Mouse (Mus musculus): ENCODE results near the gene Dlx5.

Dlx5 gene

DNA sequence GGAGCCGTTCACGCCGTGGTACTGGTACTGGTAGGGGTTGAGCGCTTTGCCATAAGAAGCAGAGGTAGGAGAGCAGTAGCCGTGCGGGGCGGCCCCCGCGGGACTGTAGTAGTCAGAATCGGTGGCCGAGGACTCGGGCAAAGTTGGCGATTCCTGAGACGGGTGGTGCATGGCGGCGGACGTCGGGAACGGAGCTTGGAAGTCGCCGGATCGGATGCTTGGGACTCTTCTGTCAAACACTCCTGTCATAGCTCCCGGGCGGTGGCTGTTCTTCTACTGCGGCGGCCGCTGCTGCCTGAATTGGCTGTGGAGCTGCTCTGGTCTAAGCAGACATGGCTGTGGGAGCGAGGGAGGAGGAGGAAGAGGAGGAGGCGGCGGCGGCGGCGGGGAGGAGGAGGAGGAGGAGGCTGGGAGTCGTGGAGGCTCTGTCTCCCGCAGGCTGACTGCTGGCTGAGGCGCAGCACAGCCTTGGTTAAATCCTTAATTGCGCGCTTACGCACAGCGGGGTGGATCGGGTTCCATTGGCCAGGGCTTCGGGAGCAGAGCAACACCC, at the start of gene Dlx5:
Gene Dlx5, minus strand, starts transcription at position 448 of the 553 bp plus-strand sequence.
- DNase-seq (ENCODE audit: low spot score) = peak; percentile 55

DNA sequence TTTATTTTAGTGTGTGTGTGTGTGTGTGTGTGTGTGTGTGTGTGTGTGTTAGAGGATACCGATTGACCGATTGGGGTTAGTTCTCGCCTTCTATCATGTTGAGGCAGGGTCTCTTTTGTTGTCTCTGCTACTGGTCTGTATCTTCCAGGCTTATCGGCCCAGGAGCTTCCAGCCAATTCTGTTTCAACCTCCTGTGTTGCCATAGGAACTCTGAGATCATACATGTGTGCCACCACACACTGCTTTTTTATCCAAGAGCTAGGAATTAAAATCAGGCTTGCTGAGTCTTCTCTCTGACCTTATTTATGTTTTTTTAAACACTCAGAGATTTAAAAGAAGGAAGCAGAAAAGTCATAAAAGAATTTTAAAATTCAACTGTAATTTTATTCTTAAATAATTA, 49.6 kb upstream of the Dlx5 start:
- no peak for DNase-seq (ENCODE audit: low spot score)

DNA sequence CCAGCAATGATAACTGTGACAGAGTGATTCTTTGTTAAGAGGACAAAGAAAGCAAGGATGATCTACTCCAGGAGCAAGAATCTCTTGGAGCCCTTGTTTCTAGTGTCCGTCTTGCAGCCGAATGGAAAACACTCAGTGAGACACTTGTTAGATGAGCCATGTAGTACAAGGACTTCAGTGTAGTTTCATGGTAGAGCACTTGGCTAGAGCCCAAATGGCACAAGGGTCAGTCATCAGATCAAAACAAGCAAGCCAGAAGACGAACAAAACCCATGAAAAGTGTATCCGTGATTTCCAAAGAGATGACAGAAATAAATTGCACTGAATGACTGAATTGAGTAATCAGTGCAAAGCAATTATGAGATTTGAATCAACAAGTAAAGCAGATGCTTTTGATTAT, 48.9 kb upstream of the Dlx5 start:
- DNase-seq (ENCODE audit: low spot score) = no peak

DNA sequence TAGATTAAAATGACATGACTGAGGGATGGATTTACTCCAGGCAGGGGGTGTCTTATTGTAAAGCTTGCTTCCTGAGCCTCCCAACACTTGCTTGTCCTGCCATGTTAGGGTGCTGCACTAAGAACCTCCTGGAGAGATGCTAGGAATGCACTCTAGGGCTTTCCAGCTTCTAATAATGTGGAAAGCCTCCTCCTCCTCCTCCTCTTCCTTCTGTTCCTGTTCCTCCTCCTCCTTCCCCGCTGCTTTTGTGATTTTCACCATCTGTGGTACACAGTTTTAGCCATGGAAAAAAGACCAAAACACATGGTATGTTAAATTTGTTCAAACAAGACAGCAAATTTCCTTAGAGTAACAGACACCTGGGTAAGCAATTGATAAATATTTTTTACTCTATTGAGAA, 43.4 kb upstream of the Dlx5 start:
- DNase-seq (ENCODE audit: low spot score) = no peak

DNA sequence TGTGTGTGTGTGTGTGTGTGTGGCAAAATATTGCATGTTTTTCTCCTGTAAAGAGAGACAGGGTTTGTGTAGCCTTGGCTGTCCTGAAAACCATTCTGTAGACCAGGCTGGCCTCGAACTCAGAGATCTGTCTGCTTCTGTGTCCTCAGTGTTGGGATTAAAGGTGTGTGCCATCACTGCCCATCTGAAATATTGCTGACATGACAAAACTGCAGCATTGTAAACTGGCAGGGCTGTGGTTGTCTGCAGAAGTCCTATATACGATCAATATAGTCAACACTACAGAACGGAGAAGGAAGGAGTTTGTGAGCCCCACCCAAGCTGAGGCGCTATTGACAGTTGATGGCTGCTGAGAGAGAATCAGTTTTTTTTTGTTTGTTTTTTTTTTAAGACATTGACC, 35.4 kb upstream of the Dlx5 start:
- DNase-seq (ENCODE audit: low spot score) = no peak

DNA sequence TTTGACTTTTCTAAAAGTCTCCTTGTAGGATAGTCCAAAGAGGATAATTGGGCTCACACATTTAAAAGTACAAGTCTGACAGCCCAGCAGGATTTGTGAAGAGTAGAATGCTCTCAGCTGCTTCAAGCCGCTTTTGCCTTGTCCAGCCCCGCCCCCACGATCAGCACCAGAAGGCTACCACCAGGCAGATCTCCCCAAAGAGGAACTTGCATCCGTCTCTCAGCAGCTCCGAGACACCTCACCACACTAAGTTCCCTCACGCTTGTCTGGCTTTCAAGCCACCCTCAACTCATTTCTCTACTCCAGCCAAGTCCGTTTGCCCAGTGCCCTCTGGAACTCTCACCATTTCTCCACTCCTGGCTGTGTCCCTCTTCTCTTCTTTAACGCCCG, 33.6 kb upstream of the Dlx5 start:
- DNase-seq (ENCODE audit: low spot score) = no peak

DNA sequence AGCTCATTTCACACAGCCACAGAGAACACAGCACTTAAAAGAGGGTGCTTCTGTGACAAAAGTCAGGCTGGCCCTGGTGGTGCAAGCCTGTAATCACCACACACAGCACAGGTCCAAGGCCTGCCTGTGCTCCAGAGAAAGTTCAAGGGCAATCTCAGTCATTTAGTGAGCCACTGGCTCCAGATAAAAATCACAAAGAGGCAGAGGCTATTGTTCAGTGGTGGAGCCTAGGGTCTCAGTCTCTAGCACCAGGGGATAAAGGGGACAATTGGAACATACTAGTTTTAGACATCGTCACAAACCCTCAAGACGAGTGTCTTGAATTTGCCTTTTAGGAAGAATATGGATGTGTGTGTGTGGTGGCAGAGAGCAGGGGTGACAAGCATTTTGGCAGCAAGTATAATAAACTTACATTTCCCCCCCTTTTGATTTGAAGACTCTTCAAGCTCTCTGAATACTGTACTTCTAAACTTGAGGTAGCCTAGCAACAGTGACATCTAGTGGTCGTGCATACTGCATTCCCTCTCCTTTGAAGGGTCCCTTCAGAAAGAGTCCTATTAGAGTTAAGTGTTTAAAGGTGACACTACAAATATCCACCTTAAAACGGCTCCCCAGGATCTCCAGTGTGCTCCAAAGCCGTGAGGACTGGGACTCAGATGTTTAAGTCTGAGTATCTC, 33.1 kb upstream of the Dlx5 start:
- peak; percentile 73 for DNase-seq (ENCODE audit: low spot score)

DNA sequence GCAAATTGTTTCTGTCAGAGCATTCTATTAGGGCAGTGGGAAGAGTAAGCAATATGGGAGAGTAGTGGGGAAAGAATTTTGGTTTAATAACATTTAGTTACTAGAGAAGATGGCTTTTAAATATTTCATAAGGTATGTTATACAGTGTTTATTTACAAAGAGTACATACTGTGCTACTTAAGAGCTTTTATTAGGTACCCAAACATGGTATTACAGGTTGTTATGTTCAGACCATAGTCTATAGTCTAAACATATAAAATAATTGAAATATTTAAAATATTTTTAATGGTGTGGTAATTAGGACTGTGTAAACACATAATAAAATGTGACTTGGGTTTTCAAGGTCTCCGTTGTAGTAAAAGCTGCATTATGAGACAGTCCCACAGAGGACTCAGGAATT, 32.4 kb upstream of the Dlx5 start:
- DNase-seq (ENCODE audit: low spot score) = no peak

DNA sequence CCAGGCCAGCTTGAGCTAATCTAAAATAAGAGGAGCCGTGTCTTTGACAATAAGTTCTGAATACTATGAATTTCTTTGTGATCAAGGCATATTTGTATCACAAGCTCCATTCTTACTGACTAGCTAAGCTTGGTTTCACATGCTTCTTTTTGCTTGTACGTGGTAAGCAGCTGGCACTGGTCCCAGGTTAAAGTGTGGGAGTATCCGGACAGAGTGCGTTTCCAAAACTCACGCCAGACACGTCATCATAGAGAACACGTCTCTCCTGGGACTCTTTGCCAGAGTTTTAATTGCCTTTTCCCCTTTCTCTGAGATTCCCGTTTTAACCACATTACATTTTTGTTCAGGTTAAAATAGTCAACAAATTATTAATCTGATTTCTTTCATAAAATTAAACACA, 27.7 kb upstream of the Dlx5 start:
- no peak for DNase-seq (ENCODE audit: low spot score)

DNA sequence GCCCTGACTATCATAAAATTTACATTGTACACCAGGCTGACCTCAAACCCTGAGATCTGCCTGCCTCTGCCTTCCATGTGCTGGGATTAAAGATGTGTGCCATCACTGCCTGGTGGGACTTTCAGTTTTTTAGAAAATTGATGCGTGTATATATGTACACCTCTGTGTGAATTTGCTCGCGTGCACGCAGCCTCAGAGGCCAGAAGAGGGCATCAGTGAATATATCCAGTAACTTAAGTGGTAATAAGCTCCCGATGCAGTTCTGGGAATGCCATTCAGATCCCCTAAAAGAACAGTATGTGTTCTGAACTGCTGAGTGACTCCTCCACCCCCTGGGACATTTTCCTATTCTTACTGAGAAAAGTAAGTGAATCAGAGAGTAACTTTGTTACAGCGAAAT, 8.2 kb upstream of the Dlx5 start:
- DNase-seq (ENCODE audit: low spot score) = no peak

DNA sequence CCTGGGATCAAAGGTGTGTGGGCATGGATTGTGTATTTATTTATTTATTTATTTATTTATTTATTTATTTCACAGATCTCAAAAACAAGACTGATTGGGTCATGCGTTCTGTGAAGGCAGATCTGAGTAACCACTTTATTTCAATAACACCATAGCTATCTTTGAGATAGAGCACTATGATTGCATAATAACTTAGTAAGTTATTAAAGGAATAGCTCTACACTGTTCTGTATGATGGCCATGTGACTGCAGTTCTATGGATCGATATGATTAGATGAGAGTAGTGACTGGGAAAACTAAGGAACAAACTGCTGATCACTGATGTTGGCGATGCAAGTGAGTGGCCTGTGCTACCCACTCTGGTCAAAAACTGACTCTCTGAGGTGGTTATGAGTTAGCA, 4.3 kb upstream of the Dlx5 start:
- DNase-seq (ENCODE audit: low spot score) = no peak

DNA sequence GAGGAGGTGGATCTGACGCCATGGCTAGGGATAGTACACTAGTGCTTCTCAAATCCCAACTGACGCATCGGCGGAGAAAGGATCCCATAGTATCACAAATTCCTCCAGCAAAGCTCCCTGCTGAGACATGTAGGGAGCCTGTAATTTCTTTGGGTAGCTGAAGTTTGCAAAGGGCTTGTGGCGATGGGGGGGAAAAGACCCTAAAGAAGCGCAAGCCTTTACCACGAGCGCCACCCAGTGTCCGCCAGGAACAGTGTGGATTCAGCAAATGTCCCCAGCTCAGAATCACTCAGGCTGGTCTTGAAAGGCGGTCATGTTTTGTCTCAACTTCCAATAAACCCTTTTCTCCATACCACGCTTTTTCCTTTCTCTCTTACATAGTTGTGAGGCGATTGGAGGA, 3.0 kb upstream of the Dlx5 start:
- DNase-seq (ENCODE audit: low spot score) = peak; percentile 90

DNA sequence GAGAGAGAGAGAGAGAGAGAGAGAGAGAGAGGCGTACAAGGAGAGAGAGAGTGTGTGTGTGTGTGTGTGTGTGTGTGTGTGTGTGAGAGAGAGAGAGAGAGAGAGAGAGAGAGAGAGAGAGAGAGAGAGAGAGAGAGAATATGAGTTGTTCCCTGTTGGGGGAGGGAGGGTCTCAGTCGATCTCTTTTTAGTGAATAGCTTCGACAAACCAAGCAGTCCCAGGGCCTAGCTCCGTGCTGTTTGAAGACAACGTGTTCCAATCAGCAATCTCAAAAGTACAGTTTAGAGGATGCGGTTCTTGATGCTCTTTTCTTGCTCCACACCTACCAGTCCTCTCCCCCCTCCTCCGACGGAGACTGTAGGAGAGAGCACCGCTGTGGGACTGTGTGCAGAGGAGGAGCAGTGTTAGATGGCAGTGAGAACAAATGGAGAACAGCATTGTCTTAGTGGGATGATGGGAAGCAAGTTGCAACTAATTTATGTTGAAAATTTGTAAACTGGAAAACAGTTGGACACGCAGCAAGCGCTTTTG, 447 bp upstream of the Dlx5 start:
- peak; percentile 25 for DNase-seq (ENCODE audit: low spot score)

DNA sequence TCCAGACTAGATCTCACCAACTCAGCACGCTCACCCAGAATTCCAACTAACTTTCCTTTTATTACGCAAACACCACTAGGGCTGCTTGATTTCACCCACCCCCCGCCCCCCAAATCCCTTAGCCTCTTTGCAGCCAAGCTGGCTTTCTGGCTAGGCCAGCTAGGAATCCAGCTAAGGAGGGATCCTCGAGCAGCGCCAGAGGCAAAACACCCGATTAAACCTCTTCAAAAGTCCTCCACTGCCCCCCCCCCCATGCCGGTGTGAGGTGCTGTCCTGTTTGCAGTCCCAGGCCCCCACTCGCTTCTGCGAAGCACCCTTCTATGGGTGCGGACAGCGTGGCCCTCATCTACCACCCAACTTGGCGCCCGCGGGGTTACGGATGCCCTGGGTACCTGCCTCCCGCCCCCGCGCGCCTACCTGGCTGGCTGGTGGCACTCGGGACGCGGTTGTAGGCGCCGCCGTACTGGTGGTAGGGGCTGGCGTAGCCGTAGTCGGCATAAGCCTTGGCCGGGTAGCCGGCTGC, 709 bp downstream of the Dlx5 start:
- peak; percentile 16 for DNase-seq (ENCODE audit: low spot score)

DNA sequence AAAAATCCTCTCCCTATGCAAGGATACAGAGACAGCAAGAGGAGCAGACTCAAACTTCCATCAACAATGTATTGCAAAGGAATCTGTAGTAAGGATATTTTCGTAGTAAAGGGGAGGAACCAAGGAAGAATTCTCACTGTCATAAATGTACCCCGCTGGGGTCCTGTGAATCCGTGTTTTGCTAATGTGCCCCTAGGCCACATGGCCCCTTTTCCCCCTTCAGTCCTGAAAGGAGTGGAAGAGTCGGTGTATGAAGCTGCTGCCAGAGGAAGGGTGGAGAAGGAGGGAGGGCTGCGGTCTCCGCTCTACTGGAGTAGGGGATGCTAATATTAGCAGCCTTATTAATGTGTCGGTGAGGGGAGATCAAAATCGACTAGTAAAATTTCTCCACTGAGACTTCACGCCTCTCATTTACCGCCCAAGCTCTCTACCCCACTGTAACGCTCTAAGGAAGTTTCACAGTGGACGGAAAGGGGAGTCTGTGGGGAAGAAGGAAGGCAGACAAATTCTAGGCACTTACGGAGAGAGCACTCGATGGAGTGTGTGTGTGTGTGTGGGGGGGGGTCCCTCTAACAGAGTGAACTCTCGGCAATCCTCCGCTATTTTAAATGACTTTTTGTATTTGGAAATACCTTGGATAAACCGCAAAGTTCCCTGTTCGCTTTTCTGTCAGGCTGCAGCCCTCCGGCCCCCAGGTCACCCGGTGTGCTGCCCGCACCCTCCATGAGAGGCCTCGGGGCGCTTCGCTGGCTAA, 1.3 kb downstream of the Dlx5 start:
- peak; percentile 41 for DNase-seq (ENCODE audit: low spot score)

DNA sequence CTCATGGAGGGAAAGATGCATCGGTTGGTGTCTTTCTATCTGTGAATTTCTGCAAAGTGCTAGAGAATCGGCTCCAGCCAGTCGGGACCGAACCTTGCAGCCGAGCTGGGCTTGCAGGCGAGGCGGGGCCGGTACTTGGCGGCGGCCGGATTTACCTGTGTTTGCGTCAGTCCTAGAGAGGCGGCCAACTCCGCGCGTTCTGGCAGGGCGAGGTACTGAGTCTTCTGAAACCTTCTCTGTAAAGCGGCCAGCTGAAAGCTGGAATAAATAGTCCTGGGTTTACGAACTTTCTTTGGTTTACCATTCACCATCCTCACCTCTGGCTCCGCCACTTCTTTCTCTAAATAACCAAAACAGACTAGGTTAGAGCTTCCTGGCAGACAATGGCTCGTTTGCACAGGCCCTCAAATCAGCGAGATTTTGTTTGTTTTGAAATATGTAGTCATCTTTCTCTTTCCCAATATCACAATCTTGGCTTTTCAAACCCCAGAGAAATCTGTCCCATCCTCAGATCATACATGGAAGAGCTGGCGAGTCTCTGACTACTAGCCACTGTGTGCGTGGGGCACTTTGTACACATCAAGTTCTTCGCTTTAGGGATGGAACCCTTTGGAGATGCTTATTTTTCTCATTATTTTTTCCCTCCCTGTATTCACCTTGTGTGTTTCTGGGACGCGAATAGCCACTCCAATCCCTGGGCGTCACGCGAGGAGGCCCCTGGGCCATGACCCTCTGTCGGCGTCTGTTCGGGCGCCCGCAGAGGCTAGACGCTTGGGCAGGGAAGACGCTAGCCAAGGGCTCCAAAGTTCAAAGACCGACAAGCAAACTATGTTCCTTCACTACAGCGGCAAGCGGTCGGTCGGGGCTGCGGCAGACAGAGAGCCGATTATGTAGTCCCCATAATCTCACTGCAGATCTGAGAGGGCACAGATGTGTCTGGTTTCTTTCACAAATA, 2.2 kb downstream of the Dlx5 start:
- peak; percentile 41 for DNase-seq (ENCODE audit: low spot score)

DNA sequence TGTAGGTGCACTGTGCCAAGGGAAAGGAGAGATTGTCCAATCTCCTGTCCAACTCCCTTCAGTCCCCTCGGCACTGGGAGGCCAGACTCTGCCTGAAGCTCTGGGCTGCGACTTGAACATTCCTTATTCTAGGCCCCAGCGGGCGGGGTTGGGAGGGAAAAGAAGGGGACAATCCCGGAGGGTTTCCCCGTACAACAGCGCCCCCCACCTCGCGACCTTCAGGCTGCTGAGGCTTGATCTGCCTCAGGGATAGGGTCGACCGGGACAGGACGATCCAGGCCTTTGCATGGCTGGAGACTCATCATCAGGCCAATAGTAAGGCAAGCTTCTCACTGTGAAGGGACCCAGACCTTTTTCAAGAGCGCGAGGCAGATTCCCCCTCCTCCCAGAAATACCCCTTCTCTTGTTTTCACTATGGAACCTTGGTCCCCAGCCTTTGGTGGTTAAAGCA, 3.0 kb downstream of the Dlx5 start:
- DNase-seq (ENCODE audit: low spot score) = peak; percentile 45

DNA sequence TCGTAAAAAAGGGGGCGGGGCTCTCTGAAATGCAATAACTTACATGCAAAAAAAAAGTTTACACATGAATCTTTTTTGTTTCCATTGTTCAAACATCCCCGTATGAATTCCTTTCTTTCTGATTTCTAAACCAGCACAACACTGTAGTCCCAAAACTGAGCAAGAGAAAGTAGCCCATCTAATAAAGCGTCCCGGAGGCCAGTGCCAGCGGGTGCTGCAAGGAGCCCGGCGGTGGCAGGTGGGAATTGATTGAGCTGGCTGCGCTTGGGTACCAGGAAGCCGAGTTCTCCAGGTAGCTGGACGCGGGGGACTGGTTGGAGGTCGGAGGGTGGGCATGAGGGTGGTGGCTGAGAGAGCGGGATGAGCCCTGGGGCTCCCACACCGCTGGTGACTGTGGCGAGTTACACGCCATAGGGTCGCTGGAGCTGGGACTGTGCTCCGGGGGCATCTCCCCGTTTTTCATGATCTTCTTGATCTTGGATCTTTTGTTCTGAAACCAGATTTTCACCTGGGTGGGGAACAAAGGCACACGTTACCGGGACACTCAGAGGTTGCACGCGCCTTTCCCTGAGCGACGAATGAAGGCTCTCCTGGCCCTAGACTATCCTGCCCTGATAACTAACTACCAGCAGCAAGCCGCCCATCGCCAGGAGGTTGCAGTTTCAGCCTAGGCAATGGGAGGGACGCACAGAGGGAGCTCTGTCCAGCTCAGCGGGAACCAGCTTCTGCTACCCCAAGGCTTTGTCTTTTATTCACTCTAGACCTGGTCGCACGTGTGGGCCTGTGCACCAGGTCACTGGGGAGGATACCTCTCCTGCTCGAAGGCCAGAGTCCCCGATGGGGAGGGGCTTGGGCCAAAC, 3.7 kb downstream of the Dlx5 start:
- DNase-seq (ENCODE audit: low spot score) = peak; percentile 28

DNA sequence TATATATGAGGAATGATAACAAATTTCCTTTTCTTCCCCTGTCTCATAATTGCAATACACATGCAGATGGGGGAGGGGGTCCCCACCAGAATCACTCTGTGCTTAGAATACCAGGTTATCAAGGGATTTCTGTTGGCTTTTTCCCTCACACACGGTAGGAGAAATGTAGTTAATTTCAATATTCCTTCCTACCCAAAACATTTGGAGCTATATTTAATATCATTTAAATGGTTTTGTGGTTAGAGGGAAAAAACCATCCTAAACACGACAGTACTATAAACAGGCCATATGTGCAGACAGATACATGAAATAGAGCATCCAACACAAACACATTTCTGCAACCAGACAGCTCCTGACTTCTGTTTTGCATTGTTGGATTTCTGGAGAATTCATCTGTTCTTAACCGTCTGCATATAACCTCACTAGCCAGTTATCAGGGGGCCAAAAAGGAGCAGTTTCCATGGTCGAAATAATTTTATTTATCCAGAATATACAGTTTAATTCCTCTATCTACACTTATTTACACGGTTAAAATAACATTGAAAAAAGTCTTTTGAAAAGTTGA, 4.5 kb downstream of the Dlx5 start:
- peak; percentile 8 for DNase-seq (ENCODE audit: low spot score)

DNA sequence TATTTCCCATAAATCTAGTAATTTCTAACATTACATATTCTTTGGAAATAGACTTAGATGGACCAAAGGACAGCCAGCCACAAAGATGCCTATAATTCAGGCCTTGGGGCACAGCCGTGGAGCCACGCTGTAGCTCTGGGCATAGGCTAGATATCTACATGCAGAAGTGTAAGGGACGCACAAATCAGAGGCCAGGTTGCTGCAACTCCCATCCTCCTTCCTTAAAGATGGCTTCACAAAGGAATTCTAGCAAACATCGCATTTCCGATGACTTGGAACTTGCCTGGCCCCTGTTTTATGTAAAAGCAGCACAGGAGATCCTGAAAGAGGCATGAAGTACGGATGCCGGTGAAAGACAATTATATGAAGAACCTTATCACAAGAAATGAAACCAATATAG, 5.2 kb downstream of the Dlx5 start:
- DNase-seq (ENCODE audit: low spot score) = peak; percentile 21
